Mouse (Mus musculus) spleen, adult 2 months (tissue): Measurements from ENCODE around the gene Fmnl3. TPM values are rescaled to one million over a fixed set of nuclear protein-coding genes. Genes with fewer than 3 reads are reported as not detected.

ENCODE experiments used
- DNase-seq, 2 experiments: peaks; one replicate each; pipeline versions ENCODE4 v3.0.0 to v3.0.0-alpha.2; 2012 to 2021; ENCODE audit warnings: low spot score in 2 of 2, low read depth in 1 of 2
- H3K27ac ChIP-seq: fragments of 200-500 bp; 2 replicates; pipeline ENCODE4 v1.5.1; 2012; ENCODE audit warnings: low read length, inconsistent platforms; ENCODE audit not compliant: insufficient read depth
- H3K27me3 ChIP-seq: fragments of 200-500 bp; 2 replicates; pipeline ENCODE4 v1.6.1; 2012; ENCODE audit warnings: mild to moderate bottlenecking, moderate library complexity, low read length, inconsistent platforms; ENCODE audit not compliant: control insufficient read depth, insufficient read depth
- H3K36me3 ChIP-seq: fragments of 200-500 bp; 2 replicates; pipeline ENCODE4 v1.6.1; 2012; ENCODE audit warnings: mild to moderate bottlenecking, low read length, inconsistent platforms; ENCODE audit not compliant: control insufficient read depth, insufficient read depth
- H3K4me1 ChIP-seq: fragments of 200-500 bp; 2 replicates; pipeline ENCODE4 v1.6.1; 2011; ENCODE audit warnings: inconsistent platforms; ENCODE audit not compliant: control insufficient read depth, insufficient read depth, insufficient read length
- H3K4me3 ChIP-seq: fragments of 200-500 bp; 2 replicates; pipeline ENCODE4 v1.5.1; 2011; ENCODE audit warnings: mild to moderate bottlenecking, inconsistent platforms; ENCODE audit not compliant: insufficient read depth, insufficient read length; ENCODE audit errors: extremely low read depth
- CTCF ChIP-seq: fragments of 200-500 bp; IDR thresholded peaks from 2 replicates; pipeline ENCODE4 v1.5.1; 2011; ENCODE audit warnings: mild to moderate bottlenecking, inconsistent platforms; ENCODE audit not compliant: insufficient read depth, insufficient read length, insufficient replicate concordance; ENCODE audit errors: extremely low read depth
- POLR2A ChIP-seq: fragments of 200-500 bp; IDR thresholded peaks from 2 replicates; pipeline ENCODE4 v1.6.1; 2011; ENCODE audit warnings: low read depth, low read length, inconsistent platforms
- WGBS: fragments of 180-500 bp; shearing (Covaris S2); methylation state at CpG from one replicate; pipeline ENCODE4 v1.1.7; 2018; 5-methylcytosine and 5-hydroxymethylcytosine counted together
- polyA plus RNA-seq: library from polyadenylated mRNA; depleted of rRNA; stranded (reverse); fragments of >200 nt; gene quantifications from 2 replicates; pipeline ENCODE4 v1.2.3, GENCODE M21; 2012

Gene Fmnl3
- polyA plus RNA-seq, 1 experiment, result 25.6 TPM

GRCm38 (mm10) chr15:99406986-99407570 is 36.8 kb upstream of the Fmnl3 start:
- Histone ChIP-seq H3K27me3 (no peaks in the 10 kb centered on the region), H3K4me3 (no peak overlapping the region), H3K27ac (no peak overlapping the region), H3K36me3 (peaks cover 61% of the 10 kb centered on the region), H3K4me1 (no peaks in the 10 kb centered on the region)
- 95% methylated on average over 15 of the region's 15 CpGs for WGBS
- TF ChIP-seq CTCF (no peak), POLR2A (no peak)
- DNase-seq, result no peak

- Histone ChIP-seq H3K4me1 (no peaks in the 10 kb centered on the region), H3K27ac (no peak overlapping the region), H3K36me3 (peaks cover 61% of the 10 kb centered on the region), H3K27me3 (no peaks in the 10 kb centered on the region), H3K4me3 (no peak overlapping the region)
- TF ChIP-seq CTCF (no peak), POLR2A (no peak)
- no peak for DNase-seq
- 94% methylated on average over 9 of the region's 9 CpGs for WGBS
These were observed 34.9 kb upstream of the Fmnl3 start for GRCm38 (mm10) chr15:99405150-99405549.

DNA sequence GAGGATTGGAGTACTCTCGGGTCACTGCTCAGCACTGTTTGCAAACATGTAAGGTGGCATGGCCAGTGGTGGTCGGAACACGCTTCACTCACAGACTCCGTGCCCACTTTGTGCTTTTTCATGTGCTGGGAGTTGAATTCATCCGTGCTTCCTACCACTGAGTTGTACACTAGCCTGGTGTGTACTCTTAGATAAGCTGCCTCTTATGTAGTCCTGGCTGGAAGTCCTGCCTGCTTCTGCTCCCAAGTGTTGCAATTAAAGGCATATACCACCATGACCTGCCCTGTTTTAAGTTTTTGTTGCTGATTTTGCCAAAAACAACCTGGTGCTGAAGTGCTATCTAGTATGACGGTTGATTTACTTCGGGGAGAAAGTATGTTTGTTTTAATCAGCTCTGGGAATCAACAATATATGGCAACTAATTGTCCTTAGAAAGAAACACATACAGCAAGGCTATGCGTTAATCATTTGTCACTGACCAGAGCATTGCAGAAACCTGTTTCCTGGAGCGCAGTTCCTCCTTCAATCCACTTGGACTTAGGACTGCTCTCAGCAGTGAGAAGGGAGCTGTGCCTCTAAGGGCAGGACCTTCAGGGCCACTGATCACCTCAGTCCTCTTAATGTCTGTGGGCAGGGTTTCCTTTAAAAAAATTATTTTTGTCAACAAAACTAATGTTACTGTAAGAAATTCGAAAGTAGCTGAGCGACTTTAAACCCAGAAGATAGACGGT is 33.0 kb upstream of the Fmnl3 start:
- no peak for TF ChIP-seq CTCF
- no peak for TF ChIP-seq POLR2A
- peaks cover 47% of the 10 kb centered on the region for H3K36me3 ChIP-seq

GRCm38 (mm10) chr15:99400602-99401001 is 30.3 kb upstream of the Fmnl3 start:
- 77% methylated on average over 6 of the region's 6 CpGs for whole genome bisulfite sequencing
- H3K27ac ChIP-seq, result no peak overlapping the region
- TF ChIP-seq POLR2A (no peak), CTCF (no peak)
- no peaks in the 10 kb centered on the region for H3K27me3 ChIP-seq
- DNase-seq, result no peak
- no peak overlapping the region for H3K4me3 ChIP-seq
- peaks cover 22% of the 10 kb centered on the region for H3K36me3 ChIP-seq
- H3K4me1 ChIP-seq, result peaks cover 7% of the 10 kb centered on the region; the same call in 1 of the 2 replicates

More for the DNA sequence above, 33.0 kb upstream of the Fmnl3 start:
- Histone ChIP-seq H3K27me3 (no peaks in the 10 kb centered on the region), H3K27ac (no peak overlapping the region), H3K4me3 (no peak overlapping the region), H3K4me1 (no peaks in the 10 kb centered on the region; the same call in 1 of the 2 replicates)
- 94% methylated on average over 12 of the region's 12 CpGs for WGBS
- no peak for DNase-seq

GRCm38 (mm10) chr15:99399503-99400245 is 29.4 kb upstream of the Fmnl3 start:
- Histone ChIP-seq H3K4me3 (no peak overlapping the region), H3K36me3 (peaks cover 14% of the 10 kb centered on the region), H3K4me1 (peaks cover 12% of the 10 kb centered on the region; the same call in 1 of the 2 replicates), H3K27me3 (no peaks in the 10 kb centered on the region), H3K27ac (no peak overlapping the region)
- 78% methylated on average over 15 of the region's 15 CpGs for WGBS
- no peak for DNase-seq
- TF ChIP-seq CTCF, result no peak
- no peak for TF ChIP-seq POLR2A

DNA sequence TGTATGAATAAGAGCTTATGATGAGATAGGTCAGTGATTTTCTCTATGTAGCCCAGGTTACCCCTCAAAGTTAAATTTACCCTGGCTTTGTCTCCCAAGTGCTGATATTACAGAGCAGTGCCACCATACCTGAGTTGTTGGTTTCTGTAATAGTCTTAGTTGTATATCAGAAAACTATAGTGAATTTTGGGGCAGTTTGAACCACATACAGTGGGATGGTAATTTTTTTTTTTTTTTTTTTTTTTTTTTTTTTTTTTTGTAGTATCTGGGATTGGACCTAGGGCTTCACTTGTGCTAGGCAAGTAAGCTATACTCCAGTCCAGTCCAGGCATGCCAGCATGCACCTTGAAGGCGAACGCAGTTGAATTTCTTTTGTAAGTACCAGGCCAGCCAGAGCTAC is 27.3 kb upstream of the Fmnl3 start:
- Histone ChIP-seq H3K36me3 (peaks cover 2% of the 10 kb centered on the region; the same call in 1 of the 2 replicates), H3K27me3 (no peaks in the 10 kb centered on the region), H3K4me1 (peaks cover 12% of the 10 kb centered on the region; the same call in 1 of the 2 replicates), H3K4me3 (no peak overlapping the region), H3K27ac (no peak overlapping the region)
- DNase-seq, result no peak
- no peak for TF ChIP-seq POLR2A
- WGBS, result 98% methylated on average over 2 of the region's 2 CpGs
